Mouse (Mus musculus) liver, embryonic 14.5 days (tissue): ENCODE measurements at regions not wholly inside any gene's neighbourhood (a gene's known extent, or its start where the extent isn't known, plus 50 kb on each side); places are given as distances from the start of the nearest gene placed in this dataset.

Experiments used
- CTCF ChIP-seq: IDR thresholded peaks from 2 replicates; pipeline ENCODE4 v1.5.1; 2016; ENCODE audit warnings: antibody characterized with exemption, low read depth, control low read depth
- EP300 ChIP-seq: IDR thresholded peaks from 2 replicates; pipeline ENCODE4 v1.6.1; 2016; ENCODE audit warnings: antibody characterized with exemption, low read depth

GRCm38 (mm10) chr9:62598056-62598455, 61.2 kb upstream of the Coro2b start:
- TF ChIP-seq CTCF (no peak), EP300 (no peak)
